Mouse (Mus musculus): ENCODE measurements around the gene Ddn. TPM values are rescaled to one million over a fixed set of nuclear protein-coding genes. Genes with fewer than 3 reads are reported as not detected.

The Ddn gene
- polyA plus RNA-seq, 1 experiment: 108 TPM

GRCm38 (mm10) chr15:98833281-98833680, 24.0 kb upstream of the Ddn start:
- WGBS: 86% methylated on average over 11 of the region's 11 CpGs
- peaks cover 7% of the 10 kb centered on the region; the same call in 1 of the 2 replicates for H3K4me1 ChIP-seq (ENCODE audit: control insufficient read depth, insufficient read depth, low read length)
- H3K27ac ChIP-seq (ENCODE audit: insufficient read depth, low read depth, low read length): no peak overlapping the region
- no peak for TF ChIP-seq POLR2A (IDR thresholded peaks at IDR 0.05; ENCODE audit: insufficient read depth, low read depth, low read length)
- no peak for TF ChIP-seq CTCF (IDR thresholded peaks at IDR 0.05; ENCODE audit: insufficient read depth, low read depth, low read length)
- H3K4me3 ChIP-seq (ENCODE audit: insufficient read depth, low read depth, low read length): no peak overlapping the region

- WGBS: 42% methylated on average over 12 of the region's 12 CpGs
- Histone ChIP-seq H3K4me1 (ENCODE audit: control insufficient read depth, insufficient read depth, low read length) (peaks cover 7% of the 10 kb centered on the region; the same call in 1 of the 2 replicates), H3K4me3 (ENCODE audit: insufficient read depth, low read depth, low read length) (no peak overlapping the region), H3K27ac (ENCODE audit: insufficient read depth, low read depth, low read length) (0 out of 2 replicates have a peak overlapping the region, but pooled peaks have one; percentile 34)
- TF ChIP-seq CTCF (IDR thresholded peaks at IDR 0.05; ENCODE audit: insufficient read depth, low read depth, low read length) (no peak), POLR2A (IDR thresholded peaks at IDR 0.05; ENCODE audit: insufficient read depth, low read depth, low read length) (no peak)
Measured at GRCm38 (mm10) chr15:98832161-98833058, 23.1 kb upstream of the Ddn start.

DNA sequence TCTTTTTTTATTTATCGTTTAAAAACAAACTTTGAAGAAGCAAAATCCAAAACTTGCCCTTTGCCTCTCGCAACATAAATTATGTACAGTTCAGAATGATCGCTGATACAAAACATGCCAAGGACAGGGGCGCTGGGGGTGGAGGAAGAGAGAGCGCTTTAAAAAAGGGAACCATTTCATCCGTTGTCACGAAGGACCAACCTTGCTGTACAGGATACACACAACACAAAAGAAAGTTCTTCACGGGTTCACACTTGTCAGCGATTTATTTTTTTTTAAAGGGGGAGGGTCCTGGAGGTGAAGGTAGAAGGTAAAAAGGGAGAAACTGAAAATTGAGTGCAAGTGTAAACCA, 22.4 kb upstream of the Ddn start:
- Histone ChIP-seq H3K4me3 (ENCODE audit: insufficient read depth, low read depth, low read length) (peak overlapping the region; percentile 58), H3K27ac (ENCODE audit: insufficient read depth, low read depth, low read length) (peak overlapping the region; percentile 83), H3K4me1 (ENCODE audit: control insufficient read depth, insufficient read depth, low read length) (peaks cover 7% of the 10 kb centered on the region; the same call in 1 of the 2 replicates)
- 6% methylated on average over 9 of the region's 9 CpGs for WGBS
- TF ChIP-seq POLR2A (IDR thresholded peaks at IDR 0.05; ENCODE audit: insufficient read depth, low read depth, low read length) (no peak), CTCF (IDR thresholded peaks at IDR 0.05; ENCODE audit: insufficient read depth, low read depth, low read length) (no peak)

- Histone ChIP-seq H3K4me3 (ENCODE audit: insufficient read depth, low read depth, low read length) (peak within 1 kb of the TSS; percentile 58), H3K27ac (ENCODE audit: insufficient read depth, low read depth, low read length) (peak within 1 kb of the TSS; percentile 83), H3K4me1 (ENCODE audit: control insufficient read depth, insufficient read depth, low read length) (peaks cover 7% of the 10 kb centered on the region; the same call in 1 of the 2 replicates)
- TF ChIP-seq POLR2A (IDR thresholded peaks at IDR 0.05; ENCODE audit: insufficient read depth, low read depth, low read length) (no peak), CTCF (IDR thresholded peaks at IDR 0.05; ENCODE audit: insufficient read depth, low read depth, low read length) (peak; percentile 34; the same call in 1 of the 2 replicates)
- under 1% methylated on average over 65 of the region's 66 CpGs for WGBS
Measured at GRCm38 (mm10) chr15:98830736-98831683, 21.7 kb upstream of the Ddn start, which contains the start of gene Prkag1. TSS of gene Prkag1 (minus strand) at chr15:98831521.

GRCm38 (mm10) chr15:98827611-98828011, 18.3 kb upstream of the Ddn start:
- peaks cover 6% of the 10 kb centered on the region; the same call in 1 of the 2 replicates for H3K4me1 ChIP-seq (ENCODE audit: control insufficient read depth, insufficient read depth, low read length)
- WGBS: 85% methylated on average over 7 of the region's 7 CpGs
- H3K27ac ChIP-seq (ENCODE audit: insufficient read depth, low read depth, low read length): no peak overlapping the region
- no peak overlapping the region for H3K4me3 ChIP-seq (ENCODE audit: insufficient read depth, low read depth, low read length)
- TF ChIP-seq POLR2A (IDR thresholded peaks at IDR 0.05; ENCODE audit: insufficient read depth, low read depth, low read length): no peak
- no peak for TF ChIP-seq CTCF (IDR thresholded peaks at IDR 0.05; ENCODE audit: insufficient read depth, low read depth, low read length)

- 77% methylated on average over 3 of the region's 3 CpGs for WGBS
- H3K27ac ChIP-seq (ENCODE audit: insufficient read depth, low read depth, low read length): no peak overlapping the region
- no peak overlapping the region for H3K4me3 ChIP-seq (ENCODE audit: insufficient read depth, low read depth, low read length)
- peaks cover 2% of the 10 kb centered on the region; the same call in 1 of the 2 replicates for H3K4me1 ChIP-seq (ENCODE audit: control insufficient read depth, insufficient read depth, low read length)
- TF ChIP-seq CTCF (IDR thresholded peaks at IDR 0.05; ENCODE audit: insufficient read depth, low read depth, low read length) (no peak), POLR2A (IDR thresholded peaks at IDR 0.05; ENCODE audit: insufficient read depth, low read depth, low read length) (no peak)
Measured at GRCm38 (mm10) chr15:98823434-98823833, 14.1 kb upstream of the Ddn start.

DNA sequence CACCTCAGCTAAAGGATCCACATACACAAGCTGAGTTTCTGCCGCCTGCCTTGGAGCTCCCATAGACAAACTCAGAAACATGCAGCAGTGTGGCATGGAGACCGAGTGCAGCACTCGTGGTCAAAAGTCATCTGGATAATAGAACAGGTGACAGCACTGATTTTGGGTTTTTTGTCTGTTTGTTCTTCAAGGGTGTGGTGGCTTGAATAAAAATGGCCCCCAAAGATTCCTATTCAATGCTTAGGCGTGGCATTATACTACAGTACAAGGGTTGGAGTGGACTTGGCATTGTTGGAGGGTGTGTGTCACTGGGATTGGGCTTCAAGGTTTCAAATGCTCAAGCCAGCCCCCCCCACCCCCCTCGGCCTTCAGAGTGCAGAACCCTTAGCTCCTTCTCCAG, 12.9 kb upstream of the Ddn start:
- H3K4me3 ChIP-seq (ENCODE audit: insufficient read depth, low read depth, low read length): no peak overlapping the region
- no peak for TF ChIP-seq CTCF (IDR thresholded peaks at IDR 0.05; ENCODE audit: insufficient read depth, low read depth, low read length)
- TF ChIP-seq POLR2A (IDR thresholded peaks at IDR 0.05; ENCODE audit: insufficient read depth, low read depth, low read length): no peak
- no peak overlapping the region for H3K27ac ChIP-seq (ENCODE audit: insufficient read depth, low read depth, low read length)
- H3K4me1 ChIP-seq (ENCODE audit: control insufficient read depth, insufficient read depth, low read length): peaks cover 2% of the 10 kb centered on the region; the same call in 1 of the 2 replicates
- WGBS: 93% methylated on average over 5 of the region's 5 CpGs

DNA sequence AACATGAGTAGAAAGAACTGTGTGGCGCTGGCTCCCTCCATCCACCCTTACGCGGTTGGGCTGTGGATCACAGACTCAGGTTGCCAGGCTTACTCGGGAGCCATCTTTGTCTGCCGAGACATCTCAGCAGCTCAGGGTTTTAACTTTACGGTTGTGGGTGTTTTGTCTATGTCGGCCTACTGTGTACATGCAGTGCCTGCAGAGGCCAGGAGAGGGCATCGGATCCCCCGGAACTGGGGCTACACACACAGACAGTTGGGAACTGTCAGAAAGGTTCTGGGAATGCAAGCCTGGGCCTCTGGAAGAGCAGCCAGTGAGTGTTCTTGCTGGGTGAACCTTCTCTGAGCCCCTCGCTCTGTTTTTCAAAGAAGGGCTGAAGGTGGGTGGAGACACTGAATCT, 12.1 kb upstream of the Ddn start:
- H3K4me1 ChIP-seq (ENCODE audit: control insufficient read depth, insufficient read depth, low read length): peaks cover 2% of the 10 kb centered on the region; the same call in 1 of the 2 replicates
- H3K4me3 ChIP-seq (ENCODE audit: insufficient read depth, low read depth, low read length): no peak overlapping the region
- TF ChIP-seq POLR2A (IDR thresholded peaks at IDR 0.05; ENCODE audit: insufficient read depth, low read depth, low read length): no peak
- TF ChIP-seq CTCF (IDR thresholded peaks at IDR 0.05; ENCODE audit: insufficient read depth, low read depth, low read length): no peak
- no peak overlapping the region for H3K27ac ChIP-seq (ENCODE audit: insufficient read depth, low read depth, low read length)
- WGBS: 34% methylated on average over 10 of the region's 10 CpGs

Measured in olfactory bulb, adult 2 months (tissue).